ENCODE assay signal across 24 mouse cellular contexts in genomic region chr10:125762367-125763068, GRCm38 (mm10).
DNase-seq lines count a peak whose midpoint lies in the region; ATAC-seq and TF ChIP-seq lines count a peak whose summit lies in the region.
"Had no signal": no experiment of that assay in that cellular context is flagged by ENCODE, and none has a peak within 500 bp of the region (broad histone marks: within the 10 kb centered on the region; RNA-seq: fewer than 3 reads in every experiment).

No protein-coding gene starts in this region.

- no peak for TF ChIP-seq POLR2A in brain, embryonic 14.5 days (IDR thresholded peaks at IDR 0.05; ENCODE audit: borderline replicate concordance, extremely low read depth, insufficient read depth, insufficient read length, poor library complexity, severe bottlenecking)

- H3K27me3 ChIP-seq in forebrain, embryonic 16.5 days (replicated peaks; ENCODE audit: control insufficient read depth, insufficient read depth, low read length), result no peaks in the 10 kb centered on the region
- H3K27me3 ChIP-seq: heart, embryonic 13.5 days; hindbrain, embryonic 12.5 days; kidney, embryonic 15.5 days; limb, embryonic 15.5 days had no signal

- H3K4me2 ChIP-seq in forebrain, embryonic 16.5 days (ENCODE audit: low read length), result peak overlapping the region; percentile 35
- H3K4me2 ChIP-seq: heart, embryonic 13.5 days; hindbrain, embryonic 12.5 days; kidney, embryonic 15.5 days; limb, embryonic 15.5 days; lung, embryonic 14.5 days had no signal

- H3K9me3 ChIP-seq in forebrain, embryonic 16.5 days (ENCODE audit: control insufficient read depth, low read length), result no peaks in the 10 kb centered on the region
- H3K9me3 ChIP-seq: hindbrain, embryonic 12.5 days; limb, embryonic 15.5 days had no signal

- H3K4me3 ChIP-seq in left cerebral cortex, adult 2 months, result 0 out of 2 replicates have a peak overlapping the region, but pooled peaks have one; percentile 8
- H3K4me3 ChIP-seq in forebrain, embryonic 16.5 days (replicated peaks; ENCODE audit: low read length), result 0 out of 2 replicates have a peak overlapping the region, but pooled peaks have one; percentile 12
- H3K4me3 ChIP-seq: heart, embryonic 13.5 days; hindbrain, embryonic 12.5 days; kidney, embryonic 15.5 days; limb, embryonic 15.5 days had no signal

- ATAC-seq in forebrain, embryonic 16.5 days, result peak; percentile 80
- ATAC-seq: activated CD4-positive, CD25-positive, alpha-beta regulatory T cell, adult 4 months had no signal

- no peaks in the 10 kb centered on the region for H3K36me3 ChIP-seq in forebrain, embryonic 16.5 days (ENCODE audit: control insufficient read depth, insufficient read depth)
- H3K36me3 ChIP-seq: heart, embryonic 13.5 days; hindbrain, embryonic 12.5 days; kidney, embryonic 15.5 days; limb, embryonic 15.5 days had no signal

- no peak for DNase-seq in left cerebral cortex, adult 2 months (ENCODE audit: extremely low spot score in 1 of 2, low spot score in 2 of 2)
- no peak for DNase-seq in left cerebral cortex, adult 9 months (ENCODE audit: low spot score in 2 of 2)
- peak; percentile 34 for DNase-seq in brain, adult 2 months (ENCODE audit: low read depth, low spot score)
- peak; percentile 80 for DNase-seq in brain, embryonic 14.5 days (ENCODE audit: low read depth)
- no peak for DNase-seq in cerebellum, adult 18-20 months
- no peak for DNase-seq in adrenal gland, postnatal 4 days (ENCODE audit: low spot score in 2 of 2)
- no peak for DNase-seq in MN1 (ENCODE audit: low spot score)
- DNase-seq: adrenal gland, postnatal 10 days; cerebellum, adult 9-11 months; heart, postnatal 14 days; kidney, adult 11 months; kidney, postnatal 36 days; layer of hippocampus, postnatal 36 days; lung, postnatal 36 days; spleen, adult 18-20 months; thymus, postnatal 25 days had no signal

- no peak overlapping the region for H3K27ac ChIP-seq in left cerebral cortex, adult 2 months
- no peak overlapping the region for H3K27ac ChIP-seq in forebrain, embryonic 16.5 days (ENCODE audit: low read length)
- H3K27ac ChIP-seq: heart, embryonic 13.5 days; hindbrain, embryonic 12.5 days; kidney, embryonic 15.5 days; limb, embryonic 15.5 days; liver, embryonic 14.5 days had no signal

- intact Hi-C loops in left cerebral cortex, adult 2 months (cut with DNase I), result no loop called here

- no peak; the same call in 1 of the 2 replicates for TF ChIP-seq CTCF in left cerebral cortex, adult 2 months (IDR thresholded peaks at IDR 0.05)
- TF ChIP-seq CTCF in brain, embryonic 14.5 days (IDR thresholded peaks at IDR 0.05; ENCODE audit: borderline replicate concordance, extremely low read depth, insufficient read depth, insufficient read length), result no peak

- H3K9ac ChIP-seq in forebrain, embryonic 16.5 days (replicated peaks; ENCODE audit: low read depth, low read length), result 0 out of 2 replicates have a peak overlapping the region, but pooled peaks have one; percentile 4
- H3K9ac ChIP-seq: heart, embryonic 13.5 days; hindbrain, embryonic 12.5 days; kidney, embryonic 15.5 days; limb, embryonic 15.5 days; liver, embryonic 14.5 days; lung, embryonic 14.5 days had no signal

- H3K4me1 ChIP-seq in forebrain, embryonic 16.5 days (replicated peaks; ENCODE audit: control insufficient read depth, insufficient read depth, low read length), result peaks cover 3% of the 10 kb centered on the region; the same call in 1 of the 2 replicates
- H3K4me1 ChIP-seq: heart, embryonic 13.5 days; hindbrain, embryonic 12.5 days; kidney, embryonic 15.5 days had no signal

- WGBS in forebrain, embryonic 16.5 days, result 22% methylated on average over 16 of the region's 16 CpGs

Comparison
In these comparisons a context has a peak if more than half of its experiments do, and no peak if none do; other contexts are left out.
1. DNase-seq: peak in brain, adult 2 months (single experiment) and brain, embryonic 14.5 days (single experiment); none in left cerebral cortex, adult 2 months (0 of 2), left cerebral cortex, adult 9 months (0 of 2), cerebellum, adult 18-20 months (0 of 2), adrenal gland, postnatal 4 days (0 of 2) and MN1 (single experiment).